In genomic region chr9:108461181-108461631, GRCm38 (mm10) we compare ENCODE assay signal across 8 mouse cellular contexts. TPM values are rescaled to one million over a fixed set of nuclear protein-coding genes. Genes with fewer than 3 reads are reported as not detected.
DNase-seq lines count a peak whose midpoint lies in the region; ATAC-seq and TF ChIP-seq lines count a peak whose summit lies in the region.

Gene Klhdc8b (minus strand): TSS chr9:108461581.

- peak; percentile 44; the same call in 1 of the 2 replicates for ATAC-seq in embryonic facial prominence, embryonic 11.5 days (replicated peaks; ENCODE audit: insufficient number of reproducible peaks, low FRiP score, low TSS enrichment, low read depth)
- no peak for ATAC-seq in hindbrain, postnatal 0 days
- ATAC-seq in limb, embryonic 11.5 days (ENCODE audit: insufficient number of reproducible peaks, low FRiP score, low TSS enrichment, low read depth) = no peak

- 37% methylated on average over 11 of the region's 11 CpGs for WGBS in thymus, adult 2 months
- 21% methylated on average over 11 of the region's 11 CpGs for WGBS in embryonic facial prominence, embryonic 11.5 days
- 22% methylated on average over 11 of the region's 11 CpGs for WGBS in hindbrain, postnatal 0 days
- WGBS in limb, embryonic 11.5 days = 29% methylated on average over 11 of the region's 11 CpGs

- H3K36me3 ChIP-seq in thymus, adult 2 months (ENCODE audit: control insufficient read depth, insufficient read depth, low read length) = peaks cover 18% of the 10 kb centered on the region
- H3K36me3 ChIP-seq in embryonic facial prominence, embryonic 11.5 days (replicated peaks; ENCODE audit: control insufficient read depth, insufficient read depth, low read depth, low read length) = peaks cover 3% of the 10 kb centered on the region; the same call in 1 of the 2 replicates
- H3K36me3 ChIP-seq in hindbrain, postnatal 0 days (ENCODE audit: insufficient read depth, low read length) = peaks cover 19% of the 10 kb centered on the region; the same call in 1 of the 2 replicates
- H3K36me3 ChIP-seq in limb, embryonic 11.5 days (ENCODE audit: control insufficient read depth, insufficient read depth, low read length) = peaks cover 15% of the 10 kb centered on the region; the same call in 1 of the 2 replicates

- H3K27ac ChIP-seq in thymus, adult 2 months (ENCODE audit: control insufficient read depth, insufficient read depth, low read length) = peak within 1 kb of the TSS; percentile 9; the same call in 1 of the 2 replicates
- peak within 1 kb of the TSS; percentile 85 for H3K27ac ChIP-seq in embryonic facial prominence, embryonic 11.5 days (replicated peaks; ENCODE audit: low read depth, low read length)
- H3K27ac ChIP-seq in hindbrain, postnatal 0 days = peak within 1 kb of the TSS; percentile 91
- H3K27ac ChIP-seq in limb, embryonic 11.5 days (replicated peaks; ENCODE audit: low read depth, low read length) = peak within 1 kb of the TSS; percentile 65

- peak within 1 kb of the TSS; percentile 77 for H3K4me3 ChIP-seq in thymus, adult 2 months (ENCODE audit: control insufficient read depth, insufficient read depth, low read length)
- H3K4me3 ChIP-seq in embryonic facial prominence, embryonic 11.5 days (ENCODE audit: low read depth, low read length) = peak within 1 kb of the TSS; percentile 94
- peak within 1 kb of the TSS; percentile 91 for H3K4me3 ChIP-seq in hindbrain, postnatal 0 days (ENCODE audit: low read length)
- peak within 1 kb of the TSS; percentile 73 for H3K4me3 ChIP-seq in limb, embryonic 11.5 days (ENCODE audit: low read depth, low read length)

- TF ChIP-seq CTCF in thymus, adult 2 months (IDR thresholded peaks at IDR 0.05; ENCODE audit: borderline replicate concordance, control insufficient read depth, extremely low read depth, insufficient read depth, low read length, poor library complexity) = no peak
- TF ChIP-seq CTCF in hindbrain, postnatal 0 days (IDR thresholded peaks at IDR 0.05; ENCODE audit: low read depth) = no peak

- peak within 1 kb of the TSS; percentile 89 for H3K9ac ChIP-seq in embryonic facial prominence, embryonic 11.5 days (replicated peaks; ENCODE audit: low read length)
- peak within 1 kb of the TSS; percentile 89 for H3K9ac ChIP-seq in hindbrain, postnatal 0 days (replicated peaks; ENCODE audit: low read length)
- peak within 1 kb of the TSS; percentile 70 for H3K9ac ChIP-seq in limb, embryonic 11.5 days (ENCODE audit: low read length)

- H3K9me3 ChIP-seq in embryonic facial prominence, embryonic 11.5 days (replicated peaks; ENCODE audit: control insufficient read depth, low read length) = no peaks in the 10 kb centered on the region
- no peaks in the 10 kb centered on the region for H3K9me3 ChIP-seq in hindbrain, postnatal 0 days (ENCODE audit: low read length)
- H3K9me3 ChIP-seq in limb, embryonic 11.5 days (ENCODE audit: control insufficient read depth, low read length) = no peaks in the 10 kb centered on the region

- TF ChIP-seq POLR2A in thymus, adult 2 months (IDR thresholded peaks at IDR 0.05; ENCODE audit: control insufficient read depth, extremely low read depth, insufficient read depth, low read length, poor library complexity) = no peak

- peaks cover 11% of the 10 kb centered on the region for H3K4me1 ChIP-seq in thymus, adult 2 months (replicated peaks; ENCODE audit: control insufficient read depth, insufficient read depth, low read length)
- no peaks in the 10 kb centered on the region for H3K4me1 ChIP-seq in embryonic facial prominence, embryonic 11.5 days (ENCODE audit: control insufficient read depth, insufficient read depth, low read length)
- peaks cover 3% of the 10 kb centered on the region for H3K4me1 ChIP-seq in hindbrain, postnatal 0 days (ENCODE audit: insufficient read depth, low read length)
- H3K4me1 ChIP-seq in limb, embryonic 11.5 days (ENCODE audit: control insufficient read depth, insufficient read depth, low read length) = peaks cover 6% of the 10 kb centered on the region

- no peak for DNase-seq in thymus, adult 2 months
- no peak for DNase-seq in thymus, postnatal 25 days
- DNase-seq in embryonic facial prominence, embryonic 11.5 days (ENCODE audit: low spot score) = peak; percentile 40
- DNase-seq in hindbrain, postnatal 0 days (ENCODE audit: low spot score) = no peak
- DNase-seq in limb, embryonic 11.5 days (ENCODE audit: low spot score) = no peak
- peak; percentile 27 for DNase-seq in retina, embryonic 14.5 days (ENCODE audit: low spot score)
- DNase-seq in ovary, adult 18-20 months (ENCODE audit: low spot score) = no peak
- DNase-seq in lung, postnatal 25 days (ENCODE audit: low spot score) = no peak

- H3K4me2 ChIP-seq in embryonic facial prominence, embryonic 11.5 days (ENCODE audit: low read depth, low read length) = peak within 1 kb of the TSS; percentile 81
- H3K4me2 ChIP-seq in hindbrain, postnatal 0 days (ENCODE audit: low read depth, low read length) = peak within 1 kb of the TSS; percentile 95
- peak within 1 kb of the TSS; percentile 82 for H3K4me2 ChIP-seq in limb, embryonic 11.5 days (ENCODE audit: low read depth, severe bottlenecking)

- no peaks in the 10 kb centered on the region for H3K27me3 ChIP-seq in thymus, adult 2 months (ENCODE audit: control insufficient read depth, insufficient read depth, low read length)
- H3K27me3 ChIP-seq in embryonic facial prominence, embryonic 11.5 days (ENCODE audit: control insufficient read depth, insufficient read depth, low read length) = no peaks in the 10 kb centered on the region
- H3K27me3 ChIP-seq in hindbrain, postnatal 0 days (ENCODE audit: insufficient read depth, low read length) = no peaks in the 10 kb centered on the region
- H3K27me3 ChIP-seq in limb, embryonic 11.5 days (ENCODE audit: control insufficient read depth, insufficient read depth, low read length) = no peaks in the 10 kb centered on the region

RNA-seq across cellular contexts. Expression of gene Klhdc8b, which starts in this region (rescaled TPM):
- polyA plus RNA-seq in thymus, adult 2 months (2012; rRNA removed) = 16.9 and 21.0 TPM in 2 replicates
- 19.0 and 22.4 TPM in 2 replicates for polyA plus RNA-seq in embryonic facial prominence, embryonic 11.5 days (2014; fragmentation: Nextera tagmentation; extraction: Ambion mirVana)
- 62.6 and 72.8 TPM in 2 replicates for total RNA-seq in hindbrain, postnatal 0 days (2014; rRNA removed)
- 44.9 and 46.5 TPM in 2 replicates for polyA plus RNA-seq in hindbrain, postnatal 0 days (2015; fragmentation: Nextera tagmentation; extraction: Ambion mirVana)
- 13.6 and 17.2 TPM in 2 replicates for polyA plus RNA-seq in limb, embryonic 11.5 days (2014; fragmentation: Nextera tagmentation; extraction: Ambion mirVana)

Comparison
In these comparisons a context has a peak if more than half of its experiments do, and no peak if none do; other contexts are left out.
1. DNase-seq: peak in embryonic facial prominence, embryonic 11.5 days (single experiment) and retina, embryonic 14.5 days (single experiment); none in thymus, adult 2 months (single experiment), thymus, postnatal 25 days (single experiment), hindbrain, postnatal 0 days (single experiment), limb, embryonic 11.5 days (single experiment), ovary, adult 18-20 months (single experiment) and lung, postnatal 25 days (single experiment).
2. H3K27ac ChIP-seq: peak in every context shown above with its lines; median percentile 91 in hindbrain, postnatal 0 days; 85 in embryonic facial prominence, embryonic 11.5 days; 65 in limb, embryonic 11.5 days; 9 in thymus, adult 2 months.
3. Peak in every context shown above with its lines, with median percentiles within 50 percentile points of each other: H3K4me3 ChIP-seq, H3K4me2 ChIP-seq and H3K9ac ChIP-seq.